Mouse (Mus musculus) embryo, embryonic 10.5 days (tissue): ENCODE results near the gene Snx6.
"Not testable (repeated sequence)": the region's sequence is repeated elsewhere in the genome, so short reads cannot be mapped to it uniquely, and the experiment has no call there.

Experiments used
- DNase-seq: peaks from one replicate; pipeline ENCODE4 v3.0.0-alpha.2; 2015; ENCODE audit warnings: low spot score

Snx6 gene

GRCm38 (mm10) chr12:54803531-54803930, 8.0 kb upstream of the Snx6 start:
- DNase-seq = no peak

GRCm38 (mm10) chr12:54796516-54797195, 1.2 kb upstream of the Snx6 start:
- no peak for DNase-seq

DNA sequence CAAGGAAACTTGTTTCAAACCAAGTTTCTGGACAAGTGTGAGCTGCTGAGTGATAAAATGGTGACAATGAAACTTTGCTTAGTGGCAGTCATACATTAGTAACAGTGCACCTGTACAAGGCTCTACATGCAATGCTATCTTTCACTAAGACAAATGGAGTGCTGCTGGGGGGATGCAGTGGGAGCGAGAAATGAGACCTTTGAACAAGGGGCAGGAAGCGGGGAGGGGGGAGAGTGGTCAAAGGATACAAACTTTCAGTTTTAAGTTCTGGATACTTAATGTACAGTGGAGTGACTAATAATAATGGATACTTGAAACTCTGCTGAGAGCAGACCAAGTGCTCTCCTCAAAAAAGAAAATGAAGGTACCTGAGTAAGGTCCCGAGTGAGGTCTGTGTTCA, 1.1 kb downstream of the Snx6 start:
- DNase-seq = no peak

GRCm38 (mm10) chr12:54791465-54791864, 4.0 kb downstream of the Snx6 start:
- DNase-seq = no peak

DNA sequence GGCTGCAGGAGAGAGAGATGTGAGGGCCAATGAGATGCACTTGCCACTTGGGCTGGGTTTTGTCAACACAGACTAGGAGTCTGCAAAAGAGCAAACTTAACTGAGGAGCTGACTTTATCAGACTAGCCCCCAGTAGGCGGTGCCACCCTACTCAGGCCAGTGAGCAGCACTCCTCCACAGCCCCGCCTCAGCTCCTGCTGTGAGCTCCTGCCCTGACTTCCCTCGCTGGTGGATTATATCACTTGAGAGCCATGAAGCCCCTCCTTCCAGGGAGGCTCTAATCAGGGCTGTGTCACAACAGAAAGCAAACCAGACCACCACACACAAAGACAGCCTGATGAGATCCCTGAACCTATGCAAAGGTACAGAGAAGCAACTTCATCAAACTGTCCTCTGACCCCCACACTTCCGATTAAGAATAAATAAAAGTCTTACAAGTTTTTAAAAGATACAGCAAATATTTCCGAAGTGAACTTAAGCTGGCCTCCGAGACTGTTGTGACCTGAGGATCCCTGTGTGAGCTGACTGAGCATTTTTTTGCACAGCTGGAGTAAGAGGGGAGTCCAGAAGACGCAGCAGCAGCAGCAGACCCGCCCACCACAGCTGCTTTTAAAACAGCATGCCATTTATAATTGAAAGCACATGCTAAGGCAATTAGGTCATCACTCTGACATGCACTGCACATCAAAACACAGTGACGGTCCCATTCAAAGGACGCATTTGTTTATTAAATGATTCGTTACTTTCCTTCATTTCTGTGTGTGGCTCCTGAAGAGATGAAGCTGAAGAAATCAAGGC, 6.0 kb downstream of the Snx6 start:
- peak; percentile 77 for DNase-seq

DNA sequence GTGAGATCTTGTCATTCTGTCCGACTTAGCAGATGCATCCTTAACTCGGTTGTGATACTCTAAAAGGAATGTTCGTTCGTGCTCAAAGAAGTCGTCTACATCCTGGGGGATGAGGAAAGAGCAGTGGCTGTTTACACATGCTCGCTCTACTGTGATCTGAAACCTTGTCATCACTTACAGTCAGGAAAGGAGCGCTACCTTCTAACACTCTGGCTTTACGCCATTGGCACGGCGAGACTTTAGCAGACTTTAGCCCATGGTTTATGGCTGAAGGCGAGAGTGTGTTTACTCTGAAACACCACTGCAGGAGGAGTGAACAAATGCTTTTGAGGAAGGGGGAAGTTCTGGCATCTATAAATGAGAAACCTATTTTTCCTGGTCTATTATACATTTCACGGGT, 31.9 kb downstream of the Snx6 start:
- DNase-seq = no peak

GRCm38 (mm10) chr12:54760676-54761075, 34.8 kb downstream of the Snx6 start:
- DNase-seq = no peak

DNA sequence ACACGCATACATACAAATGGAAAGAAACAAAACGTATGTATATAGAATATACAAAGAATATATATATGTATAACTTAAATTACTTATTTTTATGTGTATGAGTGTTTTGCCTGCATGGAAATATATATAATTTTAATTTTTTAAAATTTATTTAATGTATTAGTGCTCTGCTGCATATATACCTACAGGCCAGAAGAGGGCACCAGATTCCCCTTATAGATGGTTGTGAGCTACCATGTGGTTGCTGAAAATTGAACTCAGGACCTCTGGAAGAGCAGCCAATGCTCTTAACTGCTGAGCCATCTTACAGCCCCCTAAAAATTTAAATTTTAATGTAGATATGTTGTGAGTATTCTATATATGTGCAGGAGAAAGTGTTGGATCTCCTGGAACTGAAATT, 36.7 kb downstream of the Snx6 start:
- no peak for DNase-seq

DNA sequence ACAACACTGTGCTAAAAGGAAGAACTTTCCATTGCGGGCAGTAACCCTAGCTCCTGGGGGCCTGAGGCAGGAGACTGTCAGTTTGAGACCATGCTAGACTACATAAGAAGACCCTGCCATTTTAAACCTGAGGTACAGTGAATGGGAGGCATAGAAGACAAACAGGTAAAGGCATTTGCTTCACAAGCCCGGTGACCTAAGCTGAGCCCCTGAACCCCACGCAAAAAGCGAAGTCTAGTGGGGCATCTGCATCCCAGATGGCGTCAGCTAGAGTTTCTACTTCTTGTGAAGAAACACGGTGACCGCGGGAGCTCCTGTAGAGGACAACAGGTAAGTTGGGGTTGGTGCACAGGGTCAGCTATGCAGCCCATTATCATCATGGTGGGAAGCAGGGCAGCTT, 46.9 kb downstream of the Snx6 start:
- no peak for DNase-seq

DNA sequence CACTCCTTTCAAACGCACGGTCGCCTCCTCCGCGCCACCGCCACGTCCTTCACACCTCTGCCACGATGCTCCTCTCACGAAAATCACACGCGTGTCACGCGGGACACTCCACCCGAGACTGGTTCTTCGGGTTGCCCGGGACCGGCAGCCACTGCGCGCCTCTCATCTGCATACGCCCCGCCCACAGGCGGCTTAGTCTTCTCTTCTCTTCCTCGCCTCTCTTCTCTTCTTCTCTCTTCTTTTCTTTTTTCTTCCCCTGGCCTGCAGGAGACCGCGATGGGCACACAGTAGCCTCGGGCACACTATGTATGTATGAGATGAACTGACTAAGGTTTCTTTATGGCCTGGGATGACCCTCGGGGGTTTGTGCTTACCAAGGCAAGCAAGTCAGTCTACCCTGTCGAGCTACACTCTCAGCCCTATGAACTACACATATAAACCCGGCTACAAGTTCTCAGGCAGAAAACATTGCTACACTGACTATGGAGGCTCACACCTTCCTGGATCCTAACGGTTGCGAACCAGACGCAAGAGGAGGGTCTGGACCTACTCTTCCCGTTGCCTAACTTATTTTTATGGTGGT, 56.8 kb downstream of the Snx6 start:
- DNase-seq = not testable (repeated sequence)

- DNase-seq = not testable (repeated sequence)
Observed at GRCm38 (mm10) chr12:54737891-54738660, 57.4 kb downstream of the Snx6 start.

DNA sequence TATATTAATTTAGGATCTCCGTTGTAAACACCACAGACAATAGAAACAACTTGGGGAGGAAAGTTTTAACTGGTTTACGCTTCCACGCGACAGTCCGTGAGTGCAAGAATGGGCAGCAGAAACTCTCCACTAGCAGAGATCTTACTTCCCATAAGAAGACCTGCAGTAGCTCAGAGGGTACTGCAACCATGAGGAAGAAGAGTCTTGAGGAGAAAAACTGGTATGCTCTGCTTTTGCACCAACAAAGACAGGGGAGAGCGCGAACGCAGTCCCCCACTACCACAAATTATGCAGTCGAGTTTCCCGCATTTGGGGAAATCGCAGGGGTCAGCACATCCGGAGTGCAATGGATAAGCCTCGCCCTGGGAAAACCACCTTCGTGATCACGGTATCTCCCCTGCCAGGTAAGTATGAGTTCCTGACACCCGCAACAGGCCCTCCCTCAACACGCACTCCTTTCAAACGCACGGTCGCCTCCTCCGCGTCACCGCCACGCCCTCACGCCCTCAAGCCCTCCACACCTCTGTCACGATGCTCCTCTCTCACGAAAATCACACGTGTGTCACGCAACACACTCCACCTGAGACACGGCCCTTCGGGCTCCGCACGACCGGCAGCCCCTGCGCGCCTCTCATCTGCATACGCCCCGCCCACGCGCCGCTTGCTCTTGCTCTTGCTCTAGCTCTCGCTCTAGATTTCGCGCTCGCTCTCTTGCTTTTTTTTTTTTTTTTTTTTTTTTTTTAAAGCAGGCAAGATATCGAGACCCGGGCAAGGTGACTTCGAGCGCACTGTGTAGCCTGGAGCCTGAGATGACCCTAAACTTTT, 61.0 kb downstream of the Snx6 start:
- not testable (repeated sequence) for DNase-seq

DNA sequence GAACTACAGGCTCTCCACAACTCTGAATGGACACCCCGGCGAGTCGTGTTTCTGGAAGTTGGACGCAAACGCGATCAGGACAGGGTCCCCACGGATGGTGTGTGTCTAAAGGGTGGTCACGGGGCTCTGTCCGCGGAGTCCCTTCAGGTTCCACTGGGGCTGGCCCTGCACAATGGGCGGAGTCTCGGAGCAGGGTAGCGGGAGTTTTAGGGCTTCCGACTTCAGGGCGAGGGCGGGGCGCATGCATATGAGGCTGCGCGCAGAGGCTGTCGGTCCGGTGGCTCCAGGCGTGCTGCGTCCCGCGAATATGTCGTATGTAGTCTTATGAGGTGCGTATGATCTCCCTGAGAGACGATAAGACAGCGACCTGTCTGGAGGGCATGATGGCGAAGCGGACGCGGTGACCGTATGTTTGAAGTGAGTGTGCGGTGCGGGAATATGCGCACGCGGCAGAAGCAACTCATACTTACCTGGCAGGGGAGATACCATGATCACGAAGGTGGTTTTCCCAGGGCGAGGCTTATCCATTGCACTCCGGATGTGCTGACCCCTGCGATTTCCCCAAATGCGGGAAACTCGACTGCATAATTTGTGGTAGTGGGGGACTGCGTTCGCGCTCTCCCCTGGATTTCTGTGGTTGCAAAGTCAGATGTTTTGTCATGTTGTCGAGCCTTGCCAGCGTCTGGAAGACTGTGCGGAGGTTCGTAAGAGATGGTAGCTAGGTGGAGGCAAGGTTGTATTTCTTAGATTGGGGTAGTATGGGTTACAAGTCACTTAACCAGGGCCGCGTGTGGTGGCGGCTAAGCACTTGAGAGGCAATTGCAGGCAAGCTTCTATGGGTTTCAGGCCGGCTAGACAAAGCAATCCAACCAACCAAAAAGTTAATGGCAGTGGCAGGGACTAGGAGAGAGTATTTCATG, 66.1 kb downstream of the Snx6 start:
- not testable (repeated sequence) for DNase-seq

DNA sequence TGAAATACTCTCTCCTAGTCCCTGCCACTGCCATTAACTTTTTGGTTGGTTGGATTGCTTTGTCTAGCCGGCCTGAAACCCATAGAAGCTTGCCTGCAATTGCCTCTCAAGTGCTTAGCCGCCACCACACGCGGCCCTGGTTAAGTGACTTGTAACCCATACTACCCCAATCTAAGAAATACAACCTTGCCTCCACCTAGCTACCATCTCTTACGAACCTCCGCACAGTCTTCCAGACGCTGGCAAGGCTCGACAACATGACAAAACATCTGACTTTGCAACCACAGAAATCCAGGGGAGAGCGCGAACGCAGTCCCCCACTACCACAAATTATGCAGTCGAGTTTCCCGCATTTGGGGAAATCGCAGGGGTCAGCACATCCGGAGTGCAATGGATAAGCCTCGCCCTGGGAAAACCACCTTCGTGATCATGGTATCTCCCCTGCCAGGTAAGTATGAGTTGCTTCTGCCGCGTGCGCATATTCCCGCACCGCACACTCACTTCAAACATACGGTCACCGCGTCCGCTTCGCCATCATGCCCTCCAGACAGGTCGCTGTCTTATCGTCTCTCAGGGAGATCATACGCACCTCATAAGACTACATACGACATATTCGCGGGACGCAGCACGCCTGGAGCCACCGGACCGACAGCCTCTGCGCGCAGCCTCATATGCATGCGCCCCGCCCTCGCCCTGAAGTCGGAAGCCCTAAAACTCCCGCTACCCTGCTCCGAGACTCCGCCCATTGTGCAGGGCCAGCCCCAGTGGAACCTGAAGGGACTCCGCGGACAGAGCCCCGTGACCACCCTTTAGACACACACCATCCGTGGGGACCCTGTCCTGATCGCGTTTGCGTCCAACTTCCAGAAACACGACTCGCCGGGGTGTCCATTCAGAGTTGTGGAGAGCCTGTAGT, 76.4 kb downstream of the Snx6 start:
- DNase-seq = not testable (repeated sequence)

- DNase-seq = not testable (repeated sequence)
Observed at GRCm38 (mm10) chr12:54717516-54717915, 78.0 kb downstream of the Snx6 start.

- DNase-seq = not testable (repeated sequence)
Observed at GRCm38 (mm10) chr12:54713822-54714626, 81.5 kb downstream of the Snx6 start.

DNA sequence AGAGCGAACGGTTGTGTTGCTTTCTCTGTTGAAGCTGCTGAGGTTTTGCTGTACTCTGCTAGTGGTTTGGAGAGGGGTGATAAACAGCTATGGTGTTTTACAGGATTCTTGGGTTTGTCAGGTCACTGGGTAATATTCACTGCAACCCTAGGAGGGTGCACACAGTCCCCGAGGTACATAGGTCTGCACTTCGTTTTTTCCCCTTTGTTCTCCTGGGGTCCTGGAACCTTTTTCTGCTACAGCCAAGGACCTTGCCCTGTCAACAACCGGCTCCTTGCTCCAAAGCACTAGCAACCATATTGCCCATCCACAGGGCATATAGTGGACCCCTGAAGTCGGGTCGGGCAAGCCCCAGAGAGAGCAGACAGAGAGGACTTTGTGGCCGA, 85.0 kb downstream of the Snx6 start:
- DNase-seq = not testable (repeated sequence)
